Mouse (Mus musculus): ENCODE results near the gene Ablim1.

Ablim1 gene

GRCm38 (mm10) chr19:57073450-57073849 lies 241.3 kb downstream of the Ablim1 start:
- no peak for DNase-seq (ENCODE audit: low spot score in 2 of 2)

- DNase-seq (ENCODE audit: low spot score in 2 of 2), result no peak
Measured at GRCm38 (mm10) chr19:57072756-57073155, 242.0 kb downstream of the Ablim1 start.

GRCm38 (mm10) chr19:57067108-57067613 lies 247.6 kb downstream of the Ablim1 start:
- DNase-seq (ENCODE audit: low spot score in 2 of 2), result no peak

DNA sequence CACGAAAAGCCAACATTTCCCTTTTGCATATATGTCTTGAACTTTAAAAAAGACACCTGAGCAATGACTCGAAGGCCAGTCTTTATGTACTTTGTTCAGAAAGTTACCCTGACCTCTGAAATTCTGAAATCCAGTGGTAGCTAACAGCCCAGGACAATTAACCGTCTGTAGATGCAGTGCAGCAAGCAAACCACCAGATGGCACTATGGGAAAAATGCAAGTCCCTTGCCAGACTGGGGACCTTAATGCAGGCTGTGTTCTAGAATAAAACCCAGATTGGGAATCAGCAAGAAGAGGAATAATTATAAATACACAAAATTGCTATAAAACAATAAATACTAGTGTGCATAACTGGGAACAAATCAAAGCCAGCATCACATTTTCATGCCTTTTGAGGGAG lies 248.4 kb downstream of the Ablim1 start:
- peak in 1 of 2 experiments; percentile 54 for DNase-seq (ENCODE audit: low spot score in 2 of 2)

DNA sequence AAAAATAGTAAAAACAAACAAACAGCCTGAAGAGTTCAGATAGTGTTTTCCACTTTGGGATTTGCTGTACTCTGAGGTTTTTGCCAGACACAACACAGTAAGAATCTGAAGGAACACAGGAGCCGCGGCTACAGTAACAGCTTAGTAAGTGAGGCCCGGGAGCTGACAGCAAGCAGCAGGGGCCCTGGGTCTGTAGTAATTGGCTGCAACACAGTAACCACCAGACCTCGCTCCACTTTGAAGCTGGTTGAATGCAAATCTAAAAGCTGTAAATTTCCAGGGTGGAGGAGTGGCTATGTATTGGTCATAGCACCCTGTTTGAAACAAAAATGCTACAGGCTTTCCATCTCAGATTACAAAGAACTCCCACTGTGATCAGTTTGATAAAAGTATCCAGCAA lies 252.0 kb downstream of the Ablim1 start:
- no peak for DNase-seq (ENCODE audit: low spot score in 2 of 2)

DNA sequence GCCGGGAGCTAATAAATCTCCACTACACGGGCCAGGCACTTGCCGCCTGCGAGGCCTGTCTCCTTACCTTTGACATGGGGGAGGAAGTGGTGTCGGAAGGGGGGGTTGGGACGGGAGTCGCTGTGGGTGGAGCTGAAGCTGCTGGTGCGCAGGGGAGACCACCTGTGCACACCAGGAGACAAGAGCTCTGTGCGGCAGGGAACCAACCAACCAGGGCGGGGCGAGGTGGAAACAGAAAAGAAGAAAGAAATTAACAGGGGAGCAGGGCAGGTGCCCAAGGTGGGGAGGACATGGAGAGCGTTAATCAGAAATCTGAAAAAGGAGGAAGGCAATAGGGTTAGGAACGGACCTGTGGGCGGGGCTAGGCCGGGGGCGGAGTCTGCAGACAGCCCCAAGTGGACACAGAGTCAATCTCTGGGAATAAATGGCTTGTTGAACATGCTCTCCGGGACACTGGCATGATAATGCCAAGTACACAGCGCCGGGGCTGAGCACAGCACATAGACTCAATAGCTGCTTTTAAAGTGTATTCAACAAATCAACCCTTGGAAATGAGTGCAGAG lies 255.6 kb downstream of the Ablim1 start:
- DNase-seq (ENCODE audit: low spot score in 2 of 2), result no peak

DNA sequence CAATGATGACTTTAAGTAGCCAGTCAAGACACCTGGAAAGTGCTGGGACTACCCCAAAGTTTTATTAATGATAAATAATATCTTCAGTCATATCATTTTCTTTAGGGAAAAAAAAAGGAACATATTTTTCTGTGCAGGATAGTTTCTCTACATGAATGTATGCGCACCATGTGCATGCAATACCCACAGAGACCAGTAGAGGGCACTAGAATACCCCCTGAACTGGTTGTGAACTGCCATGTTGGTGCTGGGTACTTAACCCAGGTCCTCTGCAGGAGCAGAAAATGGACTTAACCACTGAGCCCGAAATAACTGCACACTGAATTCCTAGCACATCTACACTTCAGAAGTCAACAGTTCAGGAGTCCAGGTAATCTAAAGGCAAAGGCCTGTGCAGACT lies 257.2 kb downstream of the Ablim1 start:
- no peak for DNase-seq (ENCODE audit: low spot score in 2 of 2)

GRCm38 (mm10) chr19:57055215-57056120 lies 259.3 kb downstream of the Ablim1 start:
- DNase-seq (ENCODE audit: low spot score in 2 of 2), result no peak

GRCm38 (mm10) chr19:57052959-57053358 lies 261.8 kb downstream of the Ablim1 start:
- DNase-seq (ENCODE audit: low spot score in 2 of 2), result no peak

DNA sequence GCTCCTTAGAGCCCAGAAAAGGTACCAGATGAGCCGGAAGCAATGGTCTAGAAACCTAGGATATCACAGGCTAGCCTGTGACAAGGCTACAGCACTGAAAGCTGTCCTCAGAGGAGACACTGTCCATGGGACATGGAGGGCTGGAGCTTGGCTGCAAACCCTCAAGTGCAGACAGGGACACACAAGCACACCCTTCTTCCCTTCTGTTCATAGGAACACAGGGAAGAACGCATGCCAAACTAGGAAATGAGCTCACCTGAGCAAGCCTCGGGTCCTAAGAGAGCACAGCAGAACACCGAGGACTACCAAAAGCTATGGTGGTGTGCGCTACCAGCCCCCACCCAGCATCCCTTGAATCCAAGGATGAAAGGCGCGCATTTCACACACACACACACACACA lies 262.7 kb downstream of the Ablim1 start:
- no peak for DNase-seq (ENCODE audit: low spot score in 2 of 2)

- DNase-seq (ENCODE audit: low spot score in 2 of 2), result no peak
Measured at GRCm38 (mm10) chr19:57049592-57050090, 265.1 kb downstream of the Ablim1 start.

GRCm38 (mm10) chr19:57047671-57048320 lies 266.9 kb downstream of the Ablim1 start:
- no peak for DNase-seq (ENCODE audit: low spot score in 2 of 2)

GRCm38 (mm10) chr19:57039258-57039657 lies 275.5 kb downstream of the Ablim1 start:
- no peak for DNase-seq (ENCODE audit: low spot score in 2 of 2)

GRCm38 (mm10) chr19:57036860-57037259 lies 277.9 kb downstream of the Ablim1 start:
- no peak for DNase-seq (ENCODE audit: low spot score in 2 of 2)

DNA sequence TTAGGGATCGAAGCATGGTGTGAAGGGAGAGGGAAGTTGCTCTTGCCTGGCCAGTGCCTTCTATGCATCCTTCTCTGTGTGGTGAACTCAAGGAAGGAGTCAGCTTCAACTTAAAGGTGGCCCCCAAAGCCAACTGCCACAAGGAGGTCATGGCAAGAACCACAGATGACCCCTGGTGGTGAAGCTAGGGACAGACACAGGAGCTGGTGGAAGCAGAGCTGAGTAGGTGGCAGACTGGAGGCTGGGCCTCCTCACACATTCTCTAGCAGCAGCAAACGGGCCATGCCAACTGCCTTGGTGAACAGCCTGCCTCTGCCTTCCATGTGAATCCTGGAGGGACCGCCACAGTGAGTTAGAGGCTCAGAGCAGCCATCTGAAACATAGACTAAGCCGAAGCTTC lies 283.1 kb downstream of the Ablim1 start:
- DNase-seq (ENCODE audit: low spot score in 2 of 2), result peak; percentile 27 to 53

GRCm38 (mm10) chr19:57029461-57029860 lies 285.3 kb downstream of the Ablim1 start:
- DNase-seq (ENCODE audit: low spot score in 2 of 2), result no peak

- no peak for DNase-seq (ENCODE audit: low spot score in 2 of 2)
Measured at GRCm38 (mm10) chr19:57028327-57029179, 286.2 kb downstream of the Ablim1 start.

DNA sequence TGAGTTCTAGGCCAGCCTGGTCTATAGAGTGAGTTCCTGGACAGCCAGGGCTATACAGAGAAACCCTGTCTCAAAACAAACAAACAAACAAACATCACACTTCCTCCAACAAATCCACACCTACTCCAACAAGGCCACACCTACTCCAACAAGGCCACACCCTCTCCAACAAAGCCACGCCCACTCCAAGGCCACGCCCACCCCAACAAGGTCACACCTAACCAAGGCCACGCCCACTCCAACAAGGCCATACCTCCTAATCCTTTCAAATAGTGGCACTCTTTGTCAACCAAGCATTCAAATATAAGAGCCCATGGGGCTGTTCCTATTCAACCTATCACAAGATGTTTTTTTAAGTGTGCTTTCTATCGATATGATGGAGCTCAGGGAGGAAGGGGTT lies 288.2 kb downstream of the Ablim1 start:
- no peak for DNase-seq (ENCODE audit: low spot score in 2 of 2)

- no peak for DNase-seq (ENCODE audit: low spot score in 2 of 2)
Measured at GRCm38 (mm10) chr19:57017785-57018179, 296.9 kb downstream of the Ablim1 start.

DNA sequence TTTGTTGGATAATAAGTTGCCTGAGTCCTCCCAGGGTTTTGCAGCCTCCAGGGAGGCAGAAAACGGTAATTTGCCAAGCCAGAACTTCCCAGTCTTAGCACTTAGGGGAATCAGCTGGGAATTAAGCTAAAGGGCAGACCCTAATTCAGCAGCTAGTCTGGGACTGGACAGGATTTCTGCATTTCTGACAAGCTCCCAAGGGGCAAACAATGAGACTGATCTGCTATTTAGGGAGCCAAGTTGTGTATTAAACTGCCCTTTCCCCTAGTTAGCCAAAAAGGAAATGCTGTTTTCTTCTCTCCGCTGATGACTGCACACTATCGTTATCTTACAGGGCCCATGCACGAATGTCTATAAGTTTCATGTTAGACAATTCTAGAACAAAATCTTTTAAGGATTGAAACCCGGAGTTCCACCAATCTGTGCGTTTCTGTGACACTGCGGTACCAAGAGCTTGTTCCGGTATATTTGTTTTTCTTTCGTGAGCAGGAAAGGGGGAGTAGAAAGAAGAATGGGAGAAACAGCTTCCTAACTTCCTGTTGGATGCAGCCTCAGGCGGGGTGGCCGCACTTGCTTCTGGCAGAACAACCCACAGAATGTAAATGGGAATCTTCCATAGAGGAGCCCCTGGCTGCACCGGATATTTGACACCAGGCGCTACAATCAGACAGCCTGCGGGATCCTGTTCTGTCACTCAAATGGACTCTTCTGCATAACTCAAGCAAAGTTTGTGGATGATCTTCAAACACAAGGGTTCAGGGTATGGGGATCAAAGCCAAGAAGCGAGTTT lies 297.5 kb downstream of the Ablim1 start:
- DNase-seq (ENCODE audit: low spot score in 2 of 2), result no peak

GRCm38 (mm10) chr19:57014808-57015207 lies 299.9 kb downstream of the Ablim1 start:
- DNase-seq (ENCODE audit: low spot score in 2 of 2), result no peak

Data from frontal cortex, postnatal 10 days (tissue).